24 mouse cellular contexts compared by ENCODE assay signal in genomic region chr3:18319433-18319832, GRCm38 (mm10).
DNase-seq lines count a peak whose midpoint lies in the region; ATAC-seq and TF ChIP-seq lines count a peak whose summit lies in the region.
"Had no signal": no experiment of that assay in that cellular context is flagged by ENCODE, and none has a peak within 500 bp of the region (broad histone marks: within the 10 kb centered on the region; RNA-seq: fewer than 3 reads in every experiment).

No protein-coding gene starts in this region.

- peak; percentile 1 for DNase-seq in lung, postnatal 36 days
- no peak for DNase-seq in lung, adult 18-20 months
- DNase-seq in gastrocnemius, adult 2 months, result no peak
- DNase-seq in T-cell, adult 2 months (ENCODE audit: low spot score), result no peak
- no peak for DNase-seq in layer of hippocampus, postnatal 36 days
- DNase-seq: cerebellum, adult 18-20 months; cerebellum, postnatal 14 days; embryo, embryonic 11 days; gastrocnemius, postnatal 36 days; heart, postnatal 36 days; kidney, adult 2 months; liver, embryonic 13.5 days; lung, postnatal 14 days; thymus, postnatal 25 days had no signal

- TF ChIP-seq CTCF in gastrocnemius, adult 2 months (IDR thresholded peaks at IDR 0.05), result no peak

- peak; percentile 98 for ATAC-seq in common myeloid progenitor, adult 5-6 weeks (replicated peaks; ENCODE audit: low read depth, poor library complexity, severe bottlenecking)
- peak; percentile 97 for ATAC-seq in monocyte, adult 5-6 weeks (replicated peaks; ENCODE audit: insufficient number of reproducible peaks, low FRiP score, low TSS enrichment, poor library complexity, severe bottlenecking)
- ATAC-seq: inflammation-experienced regulatory T-cells, adult 6 months had no signal

- intact Hi-C loops in gastrocnemius, adult 2 months (cut with DNase I), result no loop called here

- H3K27ac ChIP-seq in gastrocnemius, adult 2 months, result no peak overlapping the region
- H3K27ac ChIP-seq: embryonic facial prominence, embryonic 13.5 days; forebrain, embryonic 12.5 days; heart, embryonic 15.5 days; hindbrain, embryonic 14.5 days; kidney, postnatal 0 days; limb, embryonic 10.5 days; liver, embryonic 13.5 days had no signal

- H3K4me3 ChIP-seq in gastrocnemius, adult 2 months, result no peak overlapping the region
- H3K4me3 ChIP-seq: embryonic facial prominence, embryonic 13.5 days; erythroblast, embryonic 14.5 days; forebrain, embryonic 12.5 days; heart, embryonic 15.5 days; limb, embryonic 10.5 days; liver, embryonic 13.5 days had no signal
